Mouse (Mus musculus): ENCODE data around the gene Nedd4. TPM values are rescaled to one million over a fixed set of nuclear protein-coding genes. Genes with fewer than 3 reads are reported as not detected.

The Nedd4 gene
- polyA plus RNA-seq, 1 experiment from 2014 or later = 173 TPM

DNA sequence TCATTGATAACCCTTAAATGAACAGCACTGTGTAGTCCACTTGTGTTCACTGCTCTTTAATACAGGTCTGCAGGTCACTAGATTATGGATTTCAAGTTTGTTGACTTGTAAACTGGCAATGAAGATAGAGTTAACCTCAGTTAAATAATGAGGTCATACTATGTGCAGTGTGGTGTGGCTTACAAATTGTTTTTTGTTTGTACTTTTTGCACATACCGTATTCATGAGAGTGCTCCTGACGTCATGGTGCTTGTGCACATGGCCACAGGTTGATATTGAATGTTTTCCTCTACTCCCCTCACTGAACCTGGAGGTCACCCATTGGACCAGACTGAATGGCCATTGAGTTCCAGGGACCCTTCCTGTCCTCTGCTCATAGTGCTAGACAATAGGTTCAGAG lies 43.1 kb downstream of the Nedd4 start:
- Histone ChIP-seq H3K36me3 (peaks cover 96% of the 10 kb centered on the region), H3K4me1 (peaks cover 26% of the 10 kb centered on the region), H3K4me3 (no peak overlapping the region), H3K9ac (no peak overlapping the region), H3K27me3 (replicated peaks) (no peaks in the 10 kb centered on the region), H3K9me3 (replicated peaks) (no peaks in the 10 kb centered on the region), H3K27ac (no peak overlapping the region), H3K4me2 (no peak overlapping the region)
- no peak for ATAC-seq
- WGBS (ENCODE audit: insufficient replicate concordance) = 83% methylated on average over 2 of the region's 2 CpGs

- no peaks in the 10 kb centered on the region for H3K27me3 ChIP-seq (replicated peaks)
- no peak overlapping the region for H3K27ac ChIP-seq
- WGBS (ENCODE audit: insufficient replicate concordance) = 85% methylated on average over 2 of the region's 2 CpGs
- H3K4me3 ChIP-seq = no peak overlapping the region
- no peak overlapping the region for H3K9ac ChIP-seq
- H3K4me2 ChIP-seq = no peak overlapping the region
- H3K4me1 ChIP-seq = peaks cover 12% of the 10 kb centered on the region; the same call in 1 of the 2 replicates
- ATAC-seq = no peak
- H3K9me3 ChIP-seq (replicated peaks) = no peaks in the 10 kb centered on the region
- H3K36me3 ChIP-seq = peaks cover 95% of the 10 kb centered on the region
Observed at GRCm38 (mm10) chr9:72707999-72708398, 45.9 kb downstream of the Nedd4 start.

- no peak for ATAC-seq
- H3K4me2 ChIP-seq = no peak overlapping the region
- no peaks in the 10 kb centered on the region for H3K9me3 ChIP-seq (replicated peaks)
- peaks cover 94% of the 10 kb centered on the region for H3K36me3 ChIP-seq
- no peak overlapping the region for H3K9ac ChIP-seq
- H3K4me1 ChIP-seq = peaks cover 9% of the 10 kb centered on the region; the same call in 1 of the 2 replicates
- 85% methylated on average over 5 of the region's 5 CpGs for WGBS (ENCODE audit: insufficient replicate concordance)
- no peak overlapping the region for H3K27ac ChIP-seq
- H3K4me3 ChIP-seq = no peak overlapping the region
- no peaks in the 10 kb centered on the region for H3K27me3 ChIP-seq (replicated peaks)
Observed at GRCm38 (mm10) chr9:72708690-72709089, 46.5 kb downstream of the Nedd4 start.

DNA sequence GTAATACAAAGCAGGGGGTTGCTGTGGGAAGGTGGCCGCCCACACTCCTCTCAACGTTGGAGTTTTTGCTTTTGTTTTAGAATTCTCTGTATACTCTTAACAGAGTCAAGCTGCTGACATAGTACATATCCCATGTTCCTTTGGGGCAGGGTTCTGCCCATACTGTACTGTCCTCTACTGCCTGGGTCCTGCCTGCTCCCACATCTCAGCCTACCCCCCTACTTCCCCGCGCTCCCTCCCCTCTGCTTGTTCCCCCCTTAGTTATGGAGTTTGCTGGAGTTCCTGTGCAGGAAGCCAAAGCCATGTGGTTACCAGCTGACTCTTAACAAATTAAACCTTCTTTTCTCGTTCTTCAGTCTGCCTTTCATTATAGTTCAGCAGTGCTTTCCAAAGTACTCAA lies 47.9 kb downstream of the Nedd4 start:
- no peak for ATAC-seq
- Histone ChIP-seq H3K4me2 (no peak overlapping the region), H3K27me3 (replicated peaks) (no peaks in the 10 kb centered on the region), H3K9ac (no peak overlapping the region), H3K4me1 (peaks cover 9% of the 10 kb centered on the region; the same call in 1 of the 2 replicates), H3K27ac (no peak overlapping the region), H3K36me3 (peaks cover 93% of the 10 kb centered on the region), H3K4me3 (no peak overlapping the region), H3K9me3 (replicated peaks) (no peaks in the 10 kb centered on the region)
- WGBS (ENCODE audit: insufficient replicate concordance) = 87% methylated on average over 5 of the region's 5 CpGs

GRCm38 (mm10) chr9:72714945-72715344 lies 52.8 kb downstream of the Nedd4 start:
- H3K9ac ChIP-seq = no peak overlapping the region
- H3K36me3 ChIP-seq = peaks cover 93% of the 10 kb centered on the region
- no peaks in the 10 kb centered on the region for H3K4me1 ChIP-seq
- H3K4me2 ChIP-seq = no peak overlapping the region
- no peaks in the 10 kb centered on the region for H3K27me3 ChIP-seq (replicated peaks)
- no peaks in the 10 kb centered on the region for H3K9me3 ChIP-seq (replicated peaks)
- WGBS (ENCODE audit: insufficient replicate concordance) = 86% methylated on average over 4 of the region's 4 CpGs
- H3K27ac ChIP-seq = no peak overlapping the region
- no peak for ATAC-seq
- no peak overlapping the region for H3K4me3 ChIP-seq

GRCm38 (mm10) chr9:72716200-72716599 lies 54.1 kb downstream of the Nedd4 start:
- no peaks in the 10 kb centered on the region for H3K4me1 ChIP-seq
- 94% methylated on average over 7 of the region's 7 CpGs for WGBS (ENCODE audit: insufficient replicate concordance)
- H3K9ac ChIP-seq = no peak overlapping the region
- H3K4me2 ChIP-seq = no peak overlapping the region
- H3K36me3 ChIP-seq = peaks cover 95% of the 10 kb centered on the region
- H3K4me3 ChIP-seq = no peak overlapping the region
- H3K9me3 ChIP-seq (replicated peaks) = no peaks in the 10 kb centered on the region
- no peak overlapping the region for H3K27ac ChIP-seq
- no peak for ATAC-seq
- no peaks in the 10 kb centered on the region for H3K27me3 ChIP-seq (replicated peaks)

DNA sequence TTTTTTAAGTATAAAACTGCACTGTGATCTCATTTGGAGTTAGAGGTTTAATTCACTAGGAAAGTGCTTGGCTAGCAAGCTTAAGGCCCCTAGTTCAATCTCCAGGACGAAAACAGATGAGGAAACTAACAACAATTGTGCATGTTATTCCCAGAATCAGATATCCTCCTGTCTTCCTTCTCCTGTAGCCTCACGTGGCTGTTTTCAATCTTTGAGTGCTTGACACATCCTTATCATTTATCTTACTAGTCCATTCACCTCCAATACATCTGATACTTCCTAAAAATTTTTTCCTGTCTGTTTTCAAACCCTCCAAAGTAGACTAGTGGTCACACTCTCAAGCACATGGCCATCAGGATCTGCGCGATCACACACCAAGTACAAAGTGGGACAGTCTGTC lies 57.0 kb downstream of the Nedd4 start:
- Histone ChIP-seq H3K9me3 (replicated peaks) (no peaks in the 10 kb centered on the region), H3K27me3 (replicated peaks) (no peaks in the 10 kb centered on the region), H3K4me2 (no peak overlapping the region), H3K27ac (no peak overlapping the region), H3K36me3 (peaks cover 96% of the 10 kb centered on the region), H3K4me3 (no peak overlapping the region), H3K4me1 (no peaks in the 10 kb centered on the region), H3K9ac (no peak overlapping the region)
- ATAC-seq = no peak
- WGBS (ENCODE audit: insufficient replicate concordance) = 69% methylated on average over 4 of the region's 4 CpGs

GRCm38 (mm10) chr9:72721221-72721620 lies 59.1 kb downstream of the Nedd4 start:
- H3K4me3 ChIP-seq = no peak overlapping the region
- H3K36me3 ChIP-seq = peaks cover 99% of the 10 kb centered on the region
- no peak overlapping the region for H3K9ac ChIP-seq
- no peaks in the 10 kb centered on the region for H3K27me3 ChIP-seq (replicated peaks)
- WGBS (ENCODE audit: insufficient replicate concordance) = 92% methylated on average over 14 of the region's 14 CpGs
- H3K4me1 ChIP-seq = no peaks in the 10 kb centered on the region
- no peaks in the 10 kb centered on the region for H3K9me3 ChIP-seq (replicated peaks)
- H3K4me2 ChIP-seq = no peak overlapping the region
- no peak for ATAC-seq
- no peak overlapping the region for H3K27ac ChIP-seq

DNA sequence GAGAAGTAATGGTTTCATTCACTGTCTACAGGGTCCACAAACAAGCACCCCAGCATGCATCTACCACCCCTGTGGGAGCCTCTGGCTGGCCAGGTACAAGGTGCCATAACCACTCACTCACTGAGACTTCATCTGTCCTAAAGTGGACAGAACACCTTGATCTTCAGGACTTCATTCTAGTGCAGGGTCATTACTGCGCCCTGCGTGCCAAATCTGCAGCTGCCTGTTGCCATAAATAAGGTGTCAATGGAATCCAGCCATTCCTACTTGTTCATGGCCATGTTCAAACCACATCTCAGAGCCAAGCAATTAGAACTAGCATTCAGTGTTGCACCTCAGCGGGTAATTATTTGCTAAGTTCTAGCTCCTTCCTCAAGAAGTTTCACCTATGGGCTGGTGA lies 60.5 kb downstream of the Nedd4 start:
- Histone ChIP-seq H3K4me1 (no peaks in the 10 kb centered on the region), H3K9me3 (replicated peaks) (no peaks in the 10 kb centered on the region), H3K9ac (no peak overlapping the region), H3K36me3 (peaks cover 99% of the 10 kb centered on the region), H3K4me2 (no peak overlapping the region), H3K27me3 (replicated peaks) (no peaks in the 10 kb centered on the region), H3K4me3 (no peak overlapping the region), H3K27ac (no peak overlapping the region)
- whole genome bisulfite sequencing (ENCODE audit: insufficient replicate concordance) = 92% methylated on average over 3 of the region's 3 CpGs
- ATAC-seq = no peak

DNA sequence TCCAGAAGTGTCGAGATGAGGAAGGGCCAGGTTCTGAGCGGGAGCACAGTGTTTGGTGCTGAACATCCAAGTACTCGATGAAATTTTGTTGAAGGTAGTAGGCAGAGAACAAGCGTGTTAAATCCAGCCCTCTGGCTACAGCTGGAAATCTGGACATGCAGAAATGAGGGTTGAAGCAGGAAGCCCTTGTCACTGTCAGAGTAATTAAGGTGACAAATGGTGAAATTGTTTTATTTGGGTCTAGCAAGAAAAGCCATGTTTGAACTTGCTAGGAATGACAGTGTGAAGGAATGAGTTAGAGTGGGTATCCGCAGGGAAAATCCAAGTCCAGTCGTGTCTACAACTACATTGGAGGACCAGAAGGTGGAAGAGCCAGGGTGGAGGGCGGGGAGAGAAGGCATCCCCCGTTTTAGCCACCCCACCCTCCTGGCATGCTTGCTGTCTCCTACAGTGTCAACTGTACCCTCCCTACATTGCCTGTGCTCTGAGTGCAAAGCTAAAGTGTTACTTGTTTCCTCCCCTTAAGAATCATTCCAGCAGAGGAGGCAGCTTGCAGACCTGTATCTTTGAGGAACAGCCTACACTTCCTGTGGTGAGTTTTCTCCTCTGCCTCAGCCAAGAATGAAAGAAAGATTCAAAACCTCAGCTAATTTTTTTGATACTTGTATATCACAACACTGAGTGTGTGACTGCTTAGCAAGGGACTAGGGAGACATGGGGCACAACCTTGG lies 62.5 kb downstream of the Nedd4 start:
- Histone ChIP-seq H3K27ac (no peak overlapping the region), H3K4me2 (no peak overlapping the region), H3K4me3 (no peak overlapping the region), H3K4me1 (no peaks in the 10 kb centered on the region), H3K36me3 (peaks cover 96% of the 10 kb centered on the region), H3K27me3 (replicated peaks) (no peaks in the 10 kb centered on the region), H3K9me3 (replicated peaks) (no peaks in the 10 kb centered on the region), H3K9ac (no peak overlapping the region)
- no peak for ATAC-seq
- 77% methylated on average over 8 of the region's 8 CpGs for WGBS (ENCODE audit: insufficient replicate concordance)

DNA sequence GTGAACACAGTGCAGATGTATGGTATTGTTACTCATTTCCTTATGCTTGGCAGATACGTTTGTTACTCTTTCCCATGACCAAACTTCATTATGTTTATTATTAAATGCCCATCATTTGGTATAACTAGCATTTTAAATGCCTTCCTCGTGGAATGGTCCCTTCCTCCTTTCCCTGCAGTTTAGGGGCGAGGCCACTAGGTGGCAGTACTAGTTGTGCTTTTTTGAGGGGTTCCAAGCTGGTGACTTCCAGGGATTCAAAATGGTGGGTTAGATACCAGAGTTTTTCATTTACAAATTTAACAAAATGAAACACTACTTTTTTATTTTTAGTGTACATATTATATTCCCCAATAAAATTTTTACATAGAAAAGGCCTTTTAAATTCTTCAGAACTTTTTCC lies 71.8 kb downstream of the Nedd4 start:
- Histone ChIP-seq H3K4me1 (no peaks in the 10 kb centered on the region), H3K27me3 (replicated peaks) (no peaks in the 10 kb centered on the region), H3K9me3 (replicated peaks) (no peaks in the 10 kb centered on the region), H3K9ac (no peak overlapping the region), H3K36me3 (peaks cover 97% of the 10 kb centered on the region), H3K4me2 (no peak overlapping the region), H3K4me3 (no peak overlapping the region), H3K27ac (no peak overlapping the region)
- WGBS (ENCODE audit: insufficient replicate concordance) = 34% methylated on average over 3 of the region's 3 CpGs
- no peak for ATAC-seq

- Histone ChIP-seq H3K9ac (no peak overlapping the region), H3K27ac (no peak overlapping the region), H3K36me3 (peaks cover 100% of the 10 kb centered on the region), H3K9me3 (replicated peaks) (no peaks in the 10 kb centered on the region), H3K27me3 (replicated peaks) (no peaks in the 10 kb centered on the region), H3K4me3 (no peak overlapping the region), H3K4me1 (no peaks in the 10 kb centered on the region), H3K4me2 (no peak overlapping the region)
- 39% methylated on average over 3 of the region's 3 CpGs for WGBS (ENCODE audit: insufficient replicate concordance)
- 0 out of 2 replicates have a peak, but pooled peaks have one; percentile 38 for ATAC-seq
Observed at GRCm38 (mm10) chr9:72735822-72736410, 73.8 kb downstream of the Nedd4 start.

Measured in liver, embryonic 12.5 days (tissue).